Mouse (Mus musculus): Measurements from ENCODE around the gene Paxip1. TPM values are rescaled to one million over a fixed set of nuclear protein-coding genes. Genes with fewer than 3 reads are reported as not detected.

Gene Paxip1
- polyA plus RNA-seq (2021; fragmentation: Nextera tagmentation), result 6.0 and 22.2 TPM in 2 replicates
- long read RNA-seq, experiment 1, full-length matches to known transcripts, result 1 of 31 reads
- long read RNA-seq, experiment 1, partial matches to known transcripts, result 15 of 31 reads
- long read RNA-seq, experiment 1, other reads (novel, unspliced or antisense), result 15 of 31 reads
- long read RNA-seq, experiment 2, partial matches to known transcripts, result 11 of 11 reads
- long read RNA-seq, experiment 2, other reads (novel, unspliced or antisense), result 0 of 11 reads

DNA sequence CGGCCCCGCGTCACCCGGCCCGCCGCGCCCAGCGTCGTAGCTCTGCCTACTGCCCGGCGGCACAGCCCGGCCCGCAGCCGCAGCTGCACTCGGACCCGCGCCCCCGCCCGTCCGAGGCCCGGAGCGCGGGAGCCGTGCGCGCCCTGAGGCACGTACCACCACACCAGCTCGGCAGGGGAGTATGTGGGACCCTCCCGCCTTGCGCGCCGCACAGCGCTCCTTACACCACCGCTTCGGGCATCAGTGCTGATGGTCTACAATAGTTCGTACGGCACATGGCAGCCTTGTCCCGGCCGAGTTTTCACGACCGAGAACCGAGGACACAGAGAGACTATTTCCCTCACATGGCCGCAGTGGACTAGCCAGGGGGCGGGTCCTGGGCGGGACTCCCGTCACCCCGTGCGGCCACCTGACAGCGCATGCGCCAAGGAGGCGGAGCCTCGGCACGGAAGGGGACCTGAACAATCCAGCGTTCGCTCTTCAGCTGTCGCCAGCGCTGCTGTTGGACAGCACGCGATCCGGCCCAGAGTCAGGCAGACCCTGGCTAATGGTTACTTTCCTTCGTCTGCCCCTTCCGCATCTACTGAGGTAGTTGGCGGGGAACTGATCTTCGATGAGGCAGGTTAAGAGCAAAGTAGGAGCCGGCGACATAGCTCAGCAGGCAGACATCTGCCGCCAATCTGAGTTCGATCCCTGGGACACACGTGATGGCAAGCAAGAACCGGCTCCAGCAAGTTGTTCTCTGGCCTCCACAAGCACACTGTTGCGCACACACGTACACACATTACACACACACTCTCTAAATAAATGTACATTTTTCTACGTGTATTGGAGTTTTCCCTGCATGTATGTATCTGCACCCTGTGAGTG lies at the start of gene Paxip1:
TSS of gene Paxip1 (minus strand) at position 389 of the 870 bp plus-strand sequence.

Other genes with a start within 250 kb of the Paxip1 start
- 4.3 and 6.1 TPM in 2 replicates for gene Htr5a, start 50.5 kb upstream of the Paxip1 start, polyA plus RNA-seq (2021; fragmentation: Nextera tagmentation)

All from left cerebral cortex, adult 6 months (tissue).